Mouse (Mus musculus): Measurements from ENCODE around the gene Foxo3. TPM values are rescaled to one million over a fixed set of nuclear protein-coding genes. Genes with fewer than 3 reads are reported as not detected.

Gene Foxo3
- polyA plus RNA-seq, 2 experiments = 10.8 to 16.6 TPM

DNA sequence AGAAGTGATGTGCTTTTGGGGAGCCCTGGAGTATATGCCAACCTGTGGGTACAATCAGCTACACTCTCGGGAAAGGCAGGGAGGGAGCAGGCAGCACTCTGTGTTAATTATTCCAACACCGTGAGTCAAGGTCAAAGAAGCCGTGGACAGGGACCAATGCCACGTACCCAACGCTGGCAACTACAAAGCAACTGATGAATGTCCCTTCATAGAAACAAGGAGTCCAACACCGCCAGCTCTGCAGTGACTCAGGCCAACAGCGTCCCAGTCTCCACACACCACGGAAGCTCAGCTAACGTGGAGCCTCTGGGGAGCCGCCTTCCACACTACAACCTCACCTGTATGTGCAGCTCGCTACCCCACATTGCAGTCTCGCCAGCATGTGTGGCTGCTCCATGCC, 68.9 kb downstream of the Foxo3 start:
- no peak overlapping the region for H3K4me2 ChIP-seq (replicated peaks; ENCODE audit: low read depth, low read length, severe bottlenecking)
- no peak for TF ChIP-seq POLR2A (IDR thresholded peaks at IDR 0.05; ENCODE audit: borderline replicate concordance, extremely low read depth, insufficient read depth, insufficient read length)
- H3K4me1 ChIP-seq (ENCODE audit: control insufficient read depth, insufficient read depth, low read length) = peaks cover 45% of the 10 kb centered on the region
- H3K27me3 ChIP-seq (ENCODE audit: control insufficient read depth, insufficient read depth, low read length) = no peaks in the 10 kb centered on the region
- no peaks in the 10 kb centered on the region for H3K9me3 ChIP-seq (ENCODE audit: control insufficient read depth, low read length)
- DNase-seq (ENCODE audit: low spot score) (no peak), ATAC-seq (ENCODE audit: low FRiP score, low read depth) (no peak)
- no peak overlapping the region for H3K27ac ChIP-seq (replicated peaks; ENCODE audit: low read depth, low read length)
- WGBS = 87% methylated on average over 12 of the region's 12 CpGs
- no peak overlapping the region for H3K9ac ChIP-seq (ENCODE audit: low read depth, low read length, severe bottlenecking)
- no peak overlapping the region for H3K4me3 ChIP-seq (replicated peaks; ENCODE audit: low read length)
- no peaks in the 10 kb centered on the region for H3K36me3 ChIP-seq (ENCODE audit: control insufficient read depth, insufficient read depth, low read length)

- H3K4me1 ChIP-seq (ENCODE audit: control insufficient read depth, insufficient read depth, low read length) = peaks cover 28% of the 10 kb centered on the region
- ATAC-seq (ENCODE audit: low FRiP score, low read depth) = peak; percentile 34
- DNase-seq (ENCODE audit: low spot score) = peak; percentile 13
These were observed 71.7 kb downstream of the Foxo3 start for GRCm38 (mm10) chr10:42204768-42205412.

DNA sequence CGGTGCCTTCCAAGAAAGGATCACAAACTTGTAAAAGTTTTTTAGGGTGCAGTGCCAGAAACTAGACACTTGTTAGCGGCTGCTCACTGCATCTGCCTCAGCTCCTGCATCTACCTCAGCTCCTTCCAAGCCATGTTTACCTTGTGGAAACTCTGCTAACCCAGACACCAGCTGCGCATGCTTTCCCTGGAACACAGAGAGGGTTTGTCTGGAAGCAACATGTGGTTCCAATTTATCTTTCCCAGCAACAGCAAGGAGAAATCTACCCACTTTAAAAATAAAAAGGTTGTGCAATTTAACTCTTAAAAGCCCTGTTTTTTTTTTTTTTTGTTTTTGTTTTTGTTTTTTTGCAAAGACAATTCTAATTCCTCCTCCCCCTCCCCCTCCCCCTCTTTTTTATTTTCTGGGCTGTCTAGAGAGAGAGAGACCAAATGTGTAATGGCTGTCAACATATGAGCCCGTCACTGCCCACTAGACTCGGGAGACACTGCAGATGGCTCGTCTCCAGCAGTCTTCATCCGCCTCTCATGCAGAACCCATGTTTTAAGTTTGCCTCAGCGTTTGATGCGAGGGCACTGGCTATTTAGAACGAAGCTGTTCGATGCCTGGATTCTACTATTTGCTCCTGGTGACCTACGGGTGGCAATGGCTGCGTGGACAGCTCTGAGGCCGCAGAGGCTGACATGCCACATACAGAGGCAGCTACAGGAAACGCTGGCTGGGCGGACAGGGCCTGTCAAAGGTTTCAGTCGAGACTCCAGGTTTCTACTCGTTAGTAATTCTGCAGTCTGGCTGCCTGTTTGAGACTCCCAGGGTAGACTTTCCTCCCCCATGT, 73.0 kb downstream of the Foxo3 start:
- no peaks in the 10 kb centered on the region for H3K27me3 ChIP-seq (ENCODE audit: control insufficient read depth, insufficient read depth, low read length)
- ATAC-seq (ENCODE audit: low FRiP score, low read depth) (peak; percentile 66; the same call in 1 of the 2 replicates), DNase-seq (ENCODE audit: low spot score) (peak; percentile 86)
- H3K27ac ChIP-seq (replicated peaks; ENCODE audit: low read depth, low read length) = peak overlapping the region; percentile 79
- H3K4me1 ChIP-seq (ENCODE audit: control insufficient read depth, insufficient read depth, low read length) = peaks cover 26% of the 10 kb centered on the region
- 0 out of 2 replicates have a peak overlapping the region, but pooled peaks have one; percentile 5 for H3K4me3 ChIP-seq (replicated peaks; ENCODE audit: low read length)
- no peak for TF ChIP-seq POLR2A (IDR thresholded peaks at IDR 0.05; ENCODE audit: borderline replicate concordance, extremely low read depth, insufficient read depth, insufficient read length)
- no peaks in the 10 kb centered on the region for H3K36me3 ChIP-seq (ENCODE audit: control insufficient read depth, insufficient read depth, low read length)
- 20% methylated on average over 18 of the region's 18 CpGs for WGBS
- H3K9ac ChIP-seq (ENCODE audit: low read depth, low read length, severe bottlenecking) = 0 out of 2 replicates have a peak overlapping the region, but pooled peaks have one; percentile 31
- no peaks in the 10 kb centered on the region for H3K9me3 ChIP-seq (ENCODE audit: control insufficient read depth, low read length)
- H3K4me2 ChIP-seq (replicated peaks; ENCODE audit: low read depth, low read length, severe bottlenecking) = peak overlapping the region; percentile 36

More at GRCm38 (mm10) chr10:42204768-42205412, 71.7 kb downstream of the Foxo3 start:
- H3K9me3 ChIP-seq (ENCODE audit: control insufficient read depth, low read length) = no peaks in the 10 kb centered on the region
- H3K4me3 ChIP-seq (replicated peaks; ENCODE audit: low read length) = no peak overlapping the region
- TF ChIP-seq POLR2A (IDR thresholded peaks at IDR 0.05; ENCODE audit: borderline replicate concordance, extremely low read depth, insufficient read depth, insufficient read length) = no peak
- 48% methylated on average over 20 of the region's 20 CpGs for WGBS
- no peaks in the 10 kb centered on the region for H3K36me3 ChIP-seq (ENCODE audit: control insufficient read depth, insufficient read depth, low read length)
- no peak overlapping the region for H3K4me2 ChIP-seq (replicated peaks; ENCODE audit: low read depth, low read length, severe bottlenecking)
- no peaks in the 10 kb centered on the region for H3K27me3 ChIP-seq (ENCODE audit: control insufficient read depth, insufficient read depth, low read length)
- peak overlapping the region; percentile 35 for H3K27ac ChIP-seq (replicated peaks; ENCODE audit: low read depth, low read length)
- no peak overlapping the region for H3K9ac ChIP-seq (ENCODE audit: low read depth, low read length, severe bottlenecking)

DNA sequence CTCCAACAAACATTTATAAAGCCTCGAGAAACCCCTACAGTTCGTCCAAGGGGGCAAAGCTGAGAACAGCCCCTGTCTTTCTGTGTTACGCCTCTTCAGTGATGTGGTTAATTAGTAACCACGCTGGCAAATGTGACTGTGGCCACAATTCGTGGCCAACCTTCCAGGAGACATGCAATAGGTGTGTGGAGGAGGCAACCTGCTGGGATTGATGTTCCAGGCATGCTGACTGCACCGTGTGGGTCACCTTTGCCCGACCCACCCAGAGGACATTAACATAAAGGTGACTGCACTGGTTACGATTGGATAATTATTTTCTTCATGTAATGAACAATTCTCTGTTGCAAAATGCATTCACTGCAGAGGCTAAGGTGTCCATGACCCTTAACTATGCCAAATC, 74.0 kb downstream of the Foxo3 start:
- WGBS = 72% methylated on average over 8 of the region's 8 CpGs
- ATAC-seq (ENCODE audit: low FRiP score, low read depth) = no peak

GRCm38 (mm10) chr10:42199472-42199871, 77.1 kb downstream of the Foxo3 start:
- 49% methylated on average over 3 of the region's 3 CpGs for WGBS
- H3K4me1 ChIP-seq (ENCODE audit: control insufficient read depth, insufficient read depth, low read length) = peaks cover 26% of the 10 kb centered on the region

More for the DNA sequence above, 74.0 kb downstream of the Foxo3 start:
- H3K27ac ChIP-seq (replicated peaks; ENCODE audit: low read depth, low read length) = no peak overlapping the region
- peaks cover under 1% of the 10 kb centered on the region; the same call in 1 of the 2 replicates for H3K9me3 ChIP-seq (ENCODE audit: control insufficient read depth, low read length)
- no peak overlapping the region for H3K9ac ChIP-seq (ENCODE audit: low read depth, low read length, severe bottlenecking)
- no peak for TF ChIP-seq POLR2A (IDR thresholded peaks at IDR 0.05; ENCODE audit: borderline replicate concordance, extremely low read depth, insufficient read depth, insufficient read length)
- H3K4me3 ChIP-seq (replicated peaks; ENCODE audit: low read length) = no peak overlapping the region
- H3K4me2 ChIP-seq (replicated peaks; ENCODE audit: low read depth, low read length, severe bottlenecking) = no peak overlapping the region
- peaks cover 26% of the 10 kb centered on the region for H3K4me1 ChIP-seq (ENCODE audit: control insufficient read depth, insufficient read depth, low read length)
- peaks cover 4% of the 10 kb centered on the region for H3K36me3 ChIP-seq (ENCODE audit: control insufficient read depth, insufficient read depth, low read length)
- DNase-seq (ENCODE audit: low spot score) = no peak
- no peaks in the 10 kb centered on the region for H3K27me3 ChIP-seq (ENCODE audit: control insufficient read depth, insufficient read depth, low read length)

More at GRCm38 (mm10) chr10:42199472-42199871, 77.1 kb downstream of the Foxo3 start:
- Histone ChIP-seq H3K4me2 (replicated peaks; ENCODE audit: low read depth, low read length, severe bottlenecking) (no peak overlapping the region), H3K27ac (replicated peaks; ENCODE audit: low read depth, low read length) (no peak overlapping the region), H3K9me3 (ENCODE audit: control insufficient read depth, low read length) (peaks cover 7% of the 10 kb centered on the region; the same call in 1 of the 2 replicates), H3K27me3 (ENCODE audit: control insufficient read depth, insufficient read depth, low read length) (no peaks in the 10 kb centered on the region), H3K9ac (ENCODE audit: low read depth, low read length, severe bottlenecking) (no peak overlapping the region), H3K36me3 (ENCODE audit: control insufficient read depth, insufficient read depth, low read length) (peaks cover 25% of the 10 kb centered on the region), H3K4me3 (replicated peaks; ENCODE audit: low read length) (no peak overlapping the region)
- no peak for TF ChIP-seq POLR2A (IDR thresholded peaks at IDR 0.05; ENCODE audit: borderline replicate concordance, extremely low read depth, insufficient read depth, insufficient read length)
- ATAC-seq (ENCODE audit: low FRiP score, low read depth) = no peak
- DNase-seq (ENCODE audit: low spot score) = no peak

All from limb, embryonic 14.5 days (tissue).